Mouse (Mus musculus): ENCODE results near the gene Cmas.

Gene Cmas

DNA sequence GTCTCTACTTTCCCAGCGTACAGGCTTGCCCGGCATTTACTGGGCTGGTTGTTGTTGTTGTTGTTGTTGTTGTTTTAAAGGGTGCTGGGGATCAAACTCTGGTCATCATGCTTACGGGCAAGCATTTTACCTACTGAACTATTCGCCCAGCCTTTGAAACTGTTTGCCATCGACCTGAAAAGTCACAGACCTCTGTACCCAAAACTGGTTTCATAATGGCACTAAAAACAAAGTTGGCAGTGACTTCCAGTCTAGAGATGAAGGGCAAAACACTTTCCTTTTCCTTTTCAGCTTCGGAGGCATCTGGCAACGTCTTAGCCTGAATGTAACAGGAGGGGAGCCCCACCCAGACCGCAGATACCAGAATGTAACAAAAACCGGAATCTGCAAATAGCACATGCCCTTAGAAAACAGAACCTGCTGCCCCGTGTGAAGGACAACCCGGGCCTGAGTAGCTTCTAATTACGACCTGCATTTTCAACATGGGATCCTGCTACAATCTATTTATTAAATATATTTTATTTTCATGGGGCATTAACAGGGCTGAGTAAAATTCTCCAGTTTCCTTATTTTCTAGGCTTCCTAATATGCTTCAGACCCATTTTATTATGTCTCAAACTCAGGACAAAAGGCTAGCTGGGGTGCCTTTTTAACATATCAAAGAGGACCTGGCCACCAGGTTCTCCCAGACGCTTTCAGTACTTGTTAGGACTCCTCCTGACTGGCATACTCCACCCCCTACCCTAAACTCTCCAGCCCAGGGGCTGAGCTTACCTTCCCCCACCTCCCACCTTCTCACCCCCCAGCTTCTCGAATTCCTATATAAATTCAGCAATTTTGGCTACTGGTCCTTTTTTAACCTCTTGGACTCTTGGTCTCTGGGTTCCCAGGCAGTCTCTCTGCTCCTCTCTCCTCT lies 3.9 kb upstream of the Cmas start:
- DNase-seq (ENCODE audit: low spot score): no peak

DNA sequence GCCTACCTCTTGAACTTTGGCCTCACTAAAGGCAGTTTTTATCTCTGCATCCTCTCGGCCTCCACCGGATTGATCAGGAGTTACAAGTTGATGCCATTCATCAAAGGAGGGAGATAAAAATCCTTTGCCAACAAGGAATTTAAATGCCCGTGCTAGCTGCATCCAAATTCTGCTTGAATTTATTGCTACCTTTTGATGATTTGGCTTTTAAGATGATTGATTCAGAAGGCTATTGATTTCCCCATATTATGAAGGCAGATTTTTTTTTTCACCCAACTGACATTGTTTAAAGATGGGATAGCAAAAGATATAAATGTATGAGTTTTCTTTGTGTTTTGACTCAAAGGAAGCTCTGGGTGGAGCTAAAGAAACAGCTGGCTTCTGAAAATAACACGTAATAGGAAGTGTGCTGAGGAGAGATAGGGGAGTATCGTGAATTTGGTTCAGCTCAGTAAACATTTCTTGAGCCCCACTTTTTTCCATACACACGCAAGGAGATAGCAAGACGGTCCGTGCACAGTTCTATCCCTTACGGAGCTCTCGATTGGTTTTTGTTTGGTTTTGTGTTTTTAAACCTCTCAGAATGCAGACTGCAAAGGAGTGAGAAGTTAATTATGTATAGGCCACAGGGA lies 964 bp downstream of the Cmas start:
- DNase-seq (ENCODE audit: low spot score): peak; percentile 34

DNA sequence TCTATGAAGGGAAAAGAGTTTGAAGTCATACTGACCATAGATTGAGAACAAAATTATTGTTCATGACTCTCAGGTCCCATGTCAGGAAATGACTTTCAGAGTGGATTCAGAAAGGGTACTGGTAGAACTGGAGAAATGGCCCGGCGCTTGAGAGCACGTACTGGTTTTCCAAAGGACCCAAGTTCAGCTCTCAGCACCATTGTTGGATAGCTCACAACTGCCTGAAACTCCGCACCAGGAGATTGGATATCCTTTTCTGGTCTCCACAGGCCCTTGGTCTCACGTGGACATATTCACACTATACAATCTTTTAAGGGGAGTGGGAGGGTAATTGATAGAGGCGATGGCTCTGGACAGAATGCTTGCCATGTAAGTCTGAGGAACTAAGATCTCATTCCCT lies 1.5 kb downstream of the Cmas start:
- peak; percentile 14 for DNase-seq (ENCODE audit: low spot score)

DNA sequence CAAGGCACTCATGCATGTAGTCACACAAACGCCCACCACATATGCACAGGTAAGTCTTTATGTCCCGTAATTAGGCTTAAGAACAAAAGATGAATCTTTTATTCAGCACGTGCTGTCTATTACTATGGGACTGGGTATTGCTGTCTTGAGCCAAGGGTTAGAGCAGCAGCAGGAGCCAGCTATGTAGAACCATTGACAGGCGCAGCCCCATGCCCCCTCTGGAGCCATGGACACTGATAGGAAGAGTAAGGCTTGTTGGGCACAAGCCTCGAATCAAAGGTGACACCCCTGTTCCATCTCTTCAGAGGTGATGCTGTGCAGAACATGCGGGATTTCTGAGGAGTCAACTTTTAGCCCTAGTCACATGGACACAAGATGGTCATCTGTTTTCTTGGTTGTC lies 2.1 kb downstream of the Cmas start:
- no peak for DNase-seq (ENCODE audit: low spot score)

DNA sequence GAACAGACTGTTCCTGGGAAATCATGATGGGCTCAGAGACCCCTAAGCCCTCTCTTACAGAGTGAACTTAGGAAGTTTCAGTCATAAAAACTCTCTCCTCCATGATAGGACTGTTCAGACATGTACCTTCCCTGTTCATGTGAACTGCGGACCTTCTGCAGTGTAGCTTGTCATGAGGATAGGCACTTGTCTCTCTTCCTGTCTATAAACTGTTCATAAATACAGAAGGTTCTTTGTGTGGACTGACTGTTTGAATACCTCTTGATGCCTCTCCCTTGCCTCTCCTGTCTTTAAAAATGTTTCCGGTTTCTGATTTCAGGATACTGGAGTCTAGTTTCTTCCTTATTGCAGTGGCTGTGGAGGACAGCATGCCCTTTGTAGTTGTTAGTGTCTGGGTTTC lies 3.1 kb downstream of the Cmas start:
- no peak for DNase-seq (ENCODE audit: low spot score)

DNA sequence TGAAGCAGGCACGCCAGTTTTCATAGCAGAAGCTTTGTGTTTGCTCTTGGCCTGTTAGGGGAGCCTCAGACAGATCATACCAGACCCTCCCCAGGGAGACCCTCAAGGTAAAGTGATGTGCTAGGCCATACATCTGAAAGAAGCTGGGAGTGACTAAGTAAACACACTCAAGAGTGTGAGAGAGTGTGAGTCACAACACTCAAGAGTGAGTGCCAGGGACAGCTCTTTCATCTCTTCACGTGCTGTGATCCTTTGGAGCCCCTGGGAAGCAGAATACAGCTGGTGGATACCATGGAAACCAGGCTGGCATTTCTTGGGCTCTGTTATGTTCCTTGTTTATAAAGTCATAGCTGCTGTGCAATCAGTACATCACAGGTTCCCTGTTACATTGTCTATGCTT lies 8.4 kb downstream of the Cmas start:
- DNase-seq (ENCODE audit: low spot score): no peak

DNA sequence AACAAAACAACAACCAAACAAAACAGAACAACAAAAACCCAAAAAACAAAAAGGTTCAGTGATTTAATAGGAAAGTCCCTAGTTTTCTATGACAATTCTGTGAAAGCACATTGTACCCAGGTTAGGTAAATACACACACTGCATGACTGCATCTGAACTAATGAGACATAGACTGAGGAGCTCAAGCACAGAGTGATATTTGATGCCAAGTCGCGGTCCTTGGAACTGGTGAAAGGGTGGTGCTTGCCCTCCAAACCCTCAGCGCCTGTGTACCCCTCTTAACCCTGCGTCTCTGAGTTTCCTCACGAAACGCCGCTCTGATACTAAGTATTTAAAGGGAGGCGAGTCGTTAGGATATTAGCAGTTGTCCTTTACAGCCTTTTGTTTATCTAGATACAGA lies 10.8 kb downstream of the Cmas start:
- DNase-seq (ENCODE audit: low spot score): no peak

DNA sequence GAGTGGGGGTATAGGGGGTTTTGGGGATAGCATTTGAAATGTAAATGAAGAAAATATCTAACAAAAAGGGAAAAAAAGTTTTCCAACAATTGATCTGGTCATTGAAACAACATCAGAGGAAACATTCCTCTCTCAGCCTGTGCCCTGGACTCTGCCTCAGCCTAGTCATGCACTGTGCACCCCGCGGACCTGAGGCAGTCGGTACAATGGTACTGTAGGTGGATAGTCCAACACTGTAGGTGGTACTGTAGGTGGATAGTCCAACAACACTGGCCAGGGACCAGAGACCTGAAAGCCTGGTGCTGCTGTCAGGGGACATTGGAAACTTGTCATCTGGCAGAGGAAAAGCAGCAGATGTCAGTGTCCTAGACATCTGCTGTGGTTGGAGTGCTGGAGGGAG lies 13.4 kb downstream of the Cmas start:
- no peak for DNase-seq (ENCODE audit: low spot score)

DNA sequence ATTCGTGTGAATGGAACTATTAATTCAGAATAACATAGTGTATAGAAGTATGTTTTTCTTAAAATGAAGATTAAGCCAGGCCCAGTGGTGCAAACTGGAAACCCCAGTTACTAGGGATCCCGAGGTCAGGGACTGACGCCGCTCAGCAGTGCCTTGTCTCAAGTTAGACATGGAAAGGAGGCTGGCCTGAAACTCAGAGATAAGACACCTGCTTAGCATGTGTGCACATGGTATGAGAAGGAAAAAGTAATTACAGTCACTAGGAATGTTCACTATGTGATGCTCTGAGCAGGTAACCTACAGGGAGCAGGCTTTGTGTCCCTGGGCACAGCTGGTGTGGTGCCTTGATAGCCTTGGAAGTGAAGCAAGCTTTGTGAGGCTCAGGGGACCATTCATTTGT lies 15.2 kb downstream of the Cmas start:
- DNase-seq (ENCODE audit: low spot score): no peak

DNA sequence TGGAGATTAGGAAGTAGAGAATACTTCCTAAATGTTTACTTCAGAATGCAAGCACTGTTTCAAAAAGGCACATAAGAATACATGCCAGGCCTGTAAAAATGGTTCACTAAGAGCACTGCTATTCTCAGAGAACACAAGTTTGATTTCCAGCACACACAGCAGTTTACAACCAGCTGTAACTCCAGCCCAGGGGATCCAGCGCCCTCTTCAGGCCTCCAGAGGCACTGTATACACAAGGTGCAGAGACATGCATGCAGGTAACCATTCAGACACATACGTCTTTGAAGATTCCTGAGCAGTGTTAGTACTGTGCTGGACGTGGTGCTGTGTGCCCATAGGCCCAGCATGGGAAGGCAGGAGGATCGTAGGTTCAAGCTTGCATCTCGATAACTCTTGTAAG lies 17.1 kb downstream of the Cmas start:
- DNase-seq (ENCODE audit: low spot score): no peak

DNA sequence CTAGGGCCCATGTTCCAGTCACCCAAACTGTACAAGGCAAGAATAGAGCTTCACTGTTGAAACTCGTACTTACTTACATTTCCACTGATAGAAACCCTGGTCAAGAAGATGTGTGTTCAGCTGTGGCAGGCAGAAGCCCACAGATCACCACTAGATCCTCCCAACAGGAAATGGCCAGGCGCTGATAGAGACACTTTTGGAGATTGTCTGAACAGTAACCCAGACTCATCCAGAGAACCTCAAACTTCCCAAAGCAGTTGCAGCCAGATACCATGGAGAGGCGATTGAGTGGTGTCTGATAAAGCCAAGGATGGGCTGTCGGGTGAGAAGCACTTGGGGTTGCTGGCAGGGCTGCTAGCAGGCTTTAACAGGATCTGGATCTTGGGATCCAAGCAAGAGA lies 20.4 kb downstream of the Cmas start:
- DNase-seq (ENCODE audit: low spot score): no peak

DNA sequence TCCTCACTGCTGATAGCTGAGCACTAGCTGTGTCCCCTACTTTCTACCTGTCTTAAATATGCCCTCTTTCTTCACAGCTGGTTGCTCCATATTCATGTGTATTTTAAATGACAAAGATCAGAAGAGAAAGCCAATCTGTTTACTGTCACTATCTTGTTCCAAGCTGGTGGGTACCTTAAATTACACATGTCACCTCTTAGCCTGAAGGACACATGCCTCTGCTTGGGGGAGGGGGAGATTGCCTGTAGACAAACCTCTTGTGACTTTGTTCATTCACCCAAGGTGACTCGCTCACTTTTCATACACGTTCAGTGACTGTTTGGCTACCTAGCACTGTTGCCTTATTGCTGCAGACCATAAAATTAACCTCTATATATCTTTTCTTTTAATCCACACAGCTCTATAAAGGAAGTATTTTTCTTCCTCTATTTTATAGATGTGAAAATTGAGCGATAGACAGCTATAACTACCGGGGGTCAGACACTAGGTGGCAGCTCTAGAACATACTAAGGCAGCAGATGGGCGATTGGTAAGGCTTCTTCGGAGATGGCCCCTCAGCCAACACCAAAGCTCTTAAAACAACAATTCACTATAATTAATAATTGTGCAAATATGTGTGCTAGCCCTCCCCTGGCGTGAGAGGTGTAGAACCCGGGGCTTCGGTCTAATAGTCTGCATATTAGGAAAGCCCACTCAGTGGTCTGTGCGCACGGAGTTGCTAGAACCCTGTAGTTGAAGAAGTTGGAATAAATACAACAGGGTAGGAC lies 22.7 kb downstream of the Cmas start:
- DNase-seq (ENCODE audit: low spot score): no peak

DNA sequence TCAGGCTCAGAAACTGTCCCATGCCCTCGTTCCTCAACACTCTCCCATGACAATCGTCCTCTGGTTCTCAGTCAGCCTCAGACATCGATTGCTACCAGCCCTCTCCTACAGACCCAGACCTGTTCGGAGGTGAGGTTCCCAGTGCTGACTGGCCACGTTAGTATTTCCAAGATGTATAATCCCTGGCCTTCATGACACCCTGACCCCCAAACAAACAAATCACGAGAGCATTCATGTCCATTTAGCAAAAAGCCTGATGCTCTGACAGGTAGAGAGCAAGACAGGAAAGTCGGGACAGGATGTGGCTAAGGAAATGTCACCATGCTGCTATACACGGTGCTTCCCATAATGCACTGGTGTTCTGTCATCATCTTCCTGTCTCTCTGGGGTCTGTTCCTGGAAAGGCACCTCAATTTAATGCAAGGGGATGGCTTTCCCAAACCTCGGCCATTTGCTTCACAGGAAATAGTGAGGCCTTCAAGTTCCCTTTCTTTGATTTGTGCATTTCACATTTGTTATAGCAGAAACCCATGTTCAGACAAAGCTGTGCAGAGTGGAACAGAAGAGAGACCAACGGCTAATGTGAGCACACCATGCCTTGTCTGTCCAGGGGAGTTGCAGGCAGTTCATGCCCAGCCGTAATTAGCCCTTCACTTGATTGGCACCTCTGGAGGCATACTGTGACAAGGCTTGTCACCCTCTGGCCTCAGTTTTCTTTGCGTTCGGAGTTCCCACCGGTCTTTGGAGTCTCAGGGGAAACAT lies 23.5 kb downstream of the Cmas start:
- no peak for DNase-seq (ENCODE audit: low spot score)

DNA sequence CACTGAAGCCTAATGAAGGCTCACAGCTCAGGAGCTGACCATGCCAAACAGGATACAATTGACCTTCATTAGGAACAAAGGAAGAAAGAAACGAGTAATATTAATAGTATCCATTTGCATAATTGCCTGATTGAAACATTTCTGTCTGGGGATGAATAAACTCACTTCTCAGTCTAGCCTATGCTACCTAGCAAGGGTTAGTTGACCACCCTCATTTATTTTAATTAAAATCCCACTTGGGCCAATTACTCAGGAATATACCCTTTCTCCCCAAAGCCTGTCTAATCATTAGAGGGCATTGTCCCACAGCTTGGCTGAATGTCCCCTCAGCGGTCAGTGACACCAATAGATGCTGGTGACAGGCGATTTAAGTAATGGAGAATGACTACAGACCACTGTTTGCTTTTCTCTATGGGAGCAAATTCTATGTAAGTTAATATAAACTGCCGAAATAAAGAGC lies 24.1 kb downstream of the Cmas start:
- DNase-seq (ENCODE audit: low spot score): no peak

DNA sequence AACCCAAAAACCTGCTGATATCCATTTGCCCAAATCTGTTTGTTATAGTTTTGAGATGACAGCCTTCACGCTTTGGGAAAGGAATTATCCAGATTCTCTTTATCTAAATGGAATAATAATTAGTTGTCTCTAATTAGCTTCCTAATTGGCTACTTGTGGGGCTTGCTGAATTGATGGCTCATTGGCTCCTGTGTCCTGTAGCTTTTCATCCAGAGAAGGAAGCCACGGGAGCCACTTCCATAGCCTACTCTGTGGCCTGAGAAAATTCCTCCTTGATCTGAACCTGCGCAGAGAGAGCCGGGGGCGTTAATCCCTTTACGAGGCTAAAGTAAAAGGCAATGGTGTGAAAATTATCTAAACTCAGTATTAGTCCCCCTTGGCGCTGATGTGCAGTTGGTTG lies 24.8 kb downstream of the Cmas start:
- no peak for DNase-seq (ENCODE audit: low spot score)

DNA sequence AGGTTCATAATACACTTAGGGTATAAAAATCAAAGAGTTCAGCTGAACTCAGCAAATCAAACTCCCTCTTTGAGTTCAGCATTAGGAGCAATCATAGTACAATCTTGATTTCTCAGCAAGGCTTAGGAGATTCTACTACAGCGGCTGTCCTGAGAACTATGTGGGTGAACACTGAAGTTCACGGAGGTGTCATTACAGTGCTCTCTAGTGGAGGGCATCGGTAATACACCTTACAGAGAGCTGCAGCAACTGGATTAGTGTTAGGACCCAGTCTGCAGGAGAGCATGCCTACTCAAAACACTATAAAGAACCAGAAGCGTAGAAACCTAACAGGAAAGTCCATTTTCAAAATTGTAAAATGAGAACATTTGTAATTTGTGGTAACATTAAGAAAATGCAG lies 28.9 kb downstream of the Cmas start:
- DNase-seq (ENCODE audit: low spot score): peak; percentile 33

DNA sequence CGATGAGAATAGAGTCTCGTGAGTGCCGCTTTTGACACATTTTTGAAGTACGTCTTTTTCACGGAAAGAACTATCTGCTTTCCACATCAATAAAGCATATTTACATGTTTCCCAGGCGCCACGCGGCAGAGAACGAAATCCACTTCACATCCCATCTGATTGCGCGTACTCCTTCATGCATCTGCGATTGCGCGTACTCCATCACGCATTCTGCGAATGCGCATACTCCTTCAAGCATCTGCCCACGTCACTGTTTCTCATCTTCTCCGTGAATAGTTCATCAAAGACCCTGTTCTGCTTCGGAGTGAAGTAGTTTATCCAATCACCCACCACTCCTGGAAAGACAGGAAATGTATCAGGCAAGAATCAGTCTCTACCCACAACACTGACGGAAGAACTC lies 29.6 kb downstream of the Cmas start:
- DNase-seq (ENCODE audit: low spot score): no peak

DNA sequence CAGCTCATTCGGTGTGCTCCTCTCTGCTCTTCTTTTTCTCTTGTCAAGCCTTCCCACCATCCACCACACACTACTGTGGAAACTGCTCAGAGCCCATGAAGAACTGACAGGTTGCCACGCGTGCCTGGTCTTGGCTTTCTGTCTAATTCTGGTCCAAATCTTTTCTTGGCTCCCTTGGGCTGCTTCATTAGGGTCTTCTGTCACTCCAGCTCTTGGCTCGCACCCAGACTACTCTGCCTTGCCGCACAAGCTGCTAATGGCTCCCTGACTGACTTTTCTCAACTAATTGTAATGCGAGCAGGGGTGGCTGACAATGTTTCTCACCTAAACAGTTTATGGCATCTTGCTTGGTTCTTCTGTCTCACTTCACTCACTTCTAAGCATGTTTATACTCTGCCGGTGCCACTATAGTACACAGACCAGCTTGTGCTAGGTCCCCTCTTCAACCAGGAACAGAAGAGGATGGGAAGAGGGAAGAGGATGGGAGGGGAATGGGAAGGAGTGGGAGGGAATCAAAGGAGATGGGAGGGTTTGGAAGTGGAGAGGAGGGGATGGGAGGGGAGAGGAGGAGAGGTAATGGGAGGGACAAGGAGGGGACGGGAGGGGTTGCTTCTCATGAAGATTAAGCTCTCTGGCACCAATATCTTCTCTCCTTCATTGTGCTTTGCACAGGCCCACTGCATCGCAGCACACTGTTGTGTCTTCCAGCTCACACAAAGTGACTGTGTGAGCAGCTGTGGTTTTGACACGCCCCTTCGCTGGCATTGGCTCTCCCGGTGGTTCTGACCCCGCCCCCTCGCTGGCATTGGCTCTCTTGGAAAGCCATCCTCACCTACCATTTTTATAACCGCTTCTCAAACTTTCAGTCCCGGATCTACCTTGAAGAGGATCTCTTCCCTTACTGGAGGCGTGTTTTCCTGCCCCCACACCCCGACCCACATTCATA lies 31.8 kb downstream of the Cmas start:
- DNase-seq (ENCODE audit: low spot score): no peak

DNA sequence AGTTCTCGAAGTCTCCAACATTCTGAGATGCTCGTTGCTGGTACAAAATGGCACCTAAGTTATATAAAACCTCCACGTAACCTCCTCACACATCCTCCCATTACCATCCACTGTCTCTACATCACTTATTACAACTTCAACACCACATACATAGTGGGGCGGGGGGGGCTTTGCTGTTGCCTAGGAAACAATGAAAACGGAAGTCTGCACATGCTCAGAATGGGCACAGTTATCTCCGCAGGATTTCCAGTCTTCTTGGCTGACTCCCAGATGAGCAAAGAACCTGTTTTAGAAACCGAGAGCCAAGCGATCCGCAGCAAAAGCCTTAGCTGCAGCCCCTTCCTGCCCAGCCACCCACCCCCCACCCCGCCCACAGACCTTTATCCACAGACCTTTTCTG lies 33.2 kb downstream of the Cmas start:
- no peak for DNase-seq (ENCODE audit: low spot score)

DNA sequence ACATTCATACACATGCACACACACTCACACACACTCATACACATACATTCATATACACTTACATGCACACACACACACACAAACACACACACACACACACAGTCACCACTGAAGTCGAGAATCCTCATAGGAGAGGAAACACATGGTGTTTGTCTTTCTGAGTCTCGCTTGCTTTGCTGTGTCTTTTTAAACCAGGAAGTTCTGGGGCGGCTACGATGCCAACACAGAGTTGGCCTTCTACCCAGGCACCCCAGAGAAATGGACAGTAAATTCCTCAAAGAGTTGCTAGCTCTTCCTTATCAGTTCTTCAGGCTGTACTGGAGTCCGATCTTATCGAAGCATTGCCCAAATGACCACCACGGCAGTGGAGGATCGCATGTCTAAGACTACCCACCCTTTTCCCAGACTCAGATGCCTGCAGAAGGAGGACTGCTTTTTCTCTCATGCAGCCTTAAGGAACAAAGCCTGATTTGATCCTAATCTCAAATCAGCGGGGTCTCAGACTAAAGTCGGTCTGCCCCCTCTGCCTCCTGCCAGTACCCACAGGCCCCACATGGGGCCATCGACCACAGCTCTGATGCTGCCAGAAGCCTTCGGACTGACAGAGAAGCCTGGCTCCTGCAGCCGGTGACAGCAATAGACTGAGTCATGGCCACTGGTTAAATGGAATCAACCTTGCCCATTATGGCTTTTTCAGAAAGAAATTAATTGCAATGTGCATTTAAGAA lies 35.9 kb downstream of the Cmas start:
- DNase-seq (ENCODE audit: low spot score): no peak
